Mouse (Mus musculus) heart, adult 8-10 months (tissue): Measurements from ENCODE around the gene Med31. TPM values are rescaled to one million over a fixed set of nuclear protein-coding genes. Genes with fewer than 3 reads are reported as not detected.
"Not testable (repeated sequence)": the region's sequence is repeated elsewhere in the genome, so short reads cannot be mapped to it uniquely, and the experiment has no call there.

Experiments used
- DNase-seq: peaks from one replicate; pipeline ENCODE4 v3.0.0; 2022; ENCODE audit warnings: low spot score
- total RNA-seq, 4 experiments: library from RNA; stranded (reverse); gene quantifications; 2 replicates each; pipeline ENCODE4 v1.2.4; 2022

The Med31 gene
- total RNA-seq, 4 experiments from 2014 or later: 8.8 to 11.5 (median 9.6) TPM

GRCm38 (mm10) chr11:72203440-72203839, 12.0 kb downstream of the Med31 start:
- DNase-seq: no peak

GRCm38 (mm10) chr11:72196506-72196905, 18.9 kb downstream of the Med31 start:
- DNase-seq: no peak

- no peak for DNase-seq
Observed at GRCm38 (mm10) chr11:72194259-72194658, 21.1 kb downstream of the Med31 start.

GRCm38 (mm10) chr11:72190857-72191256, 24.5 kb downstream of the Med31 start:
- no peak for DNase-seq

- DNase-seq: no peak
Observed at GRCm38 (mm10) chr11:72184252-72184651, 31.1 kb downstream of the Med31 start.

- no peak for DNase-seq
Observed at GRCm38 (mm10) chr11:72181136-72181535, 34.3 kb downstream of the Med31 start.

GRCm38 (mm10) chr11:72180556-72180955, 34.8 kb downstream of the Med31 start:
- no peak for DNase-seq

GRCm38 (mm10) chr11:72176553-72176952, 38.8 kb downstream of the Med31 start:
- DNase-seq: no peak

- DNase-seq: no peak
Observed at GRCm38 (mm10) chr11:72175966-72176365, 39.4 kb downstream of the Med31 start.

GRCm38 (mm10) chr11:72174721-72175120, 40.7 kb downstream of the Med31 start:
- no peak for DNase-seq

GRCm38 (mm10) chr11:72173506-72173905, 41.9 kb downstream of the Med31 start:
- no peak for DNase-seq

- DNase-seq: not testable (repeated sequence)
Observed at GRCm38 (mm10) chr11:72171906-72172305, 43.5 kb downstream of the Med31 start.

- no peak for DNase-seq
Observed at GRCm38 (mm10) chr11:72169871-72170270, 45.5 kb downstream of the Med31 start.

GRCm38 (mm10) chr11:72163198-72163597, 52.2 kb downstream of the Med31 start:
- no peak for DNase-seq

Other genes with a start within 250 kb of the Med31 start
- gene Aipl1, start 178.1 kb downstream of the Med31 start, total RNA-seq: under 1 TPM in 1 of 4 experiments, not detected in 3; 0.13 TPM
- 1 to 10 TPM in 1 of 4 experiments, under 1 TPM in 2, not detected in 1; 0.41 to 1.4 (median 0.65) TPM for gene Pimreg, start 173.6 kb downstream of the Med31 start, total RNA-seq
- 1 to 10 TPM; 1.1 to 2.1 (median 1.9) TPM for gene Pitpnm3, start 79.8 kb downstream of the Med31 start, total RNA-seq
- gene Gm43951, start 8.8 kb downstream of the Med31 start, total RNA-seq: under 1 TPM; 0.11 to 0.53 (median 0.24) TPM
- 1 to 10 TPM; 2.5 to 3.9 (median 2.9) TPM for gene 4933427D14Rik, start 8.1 kb downstream of the Med31 start, total RNA-seq
- gene Txndc17, start 8.0 kb downstream of the Med31 start, total RNA-seq: 10 to 100 TPM; 33.8 to 49.9 (median 41.5) TPM
- not detected for gene Slc13a5, start 51.6 kb upstream of the Med31 start, total RNA-seq
- 10 to 100 TPM in 1 of 4 experiments, 1 to 10 TPM in 3; 9.1 to 11.5 (median 9.2) TPM for gene Xaf1, start 86.0 kb upstream of the Med31 start, total RNA-seq
- gene Fbxo39, start 98.9 kb upstream of the Med31 start, total RNA-seq: not detected
- gene Tekt1, start 146.8 kb upstream of the Med31 start, total RNA-seq: under 1 TPM in 1 of 4 experiments, not detected in 3; 0.28 TPM
- gene Smtnl2, start 196.1 kb upstream of the Med31 start, total RNA-seq: 10 to 100 TPM; 13.6 to 18.9 (median 16.5) TPM
- gene Ggt6, start 219.9 kb upstream of the Med31 start, total RNA-seq: under 1 TPM in 2 of 4 experiments, not detected in 2; 0.32 to 0.44 TPM
- 10 to 100 TPM; 42.4 to 49.4 (median 45.9) TPM for gene Mybbp1a, start 225.8 kb upstream of the Med31 start, total RNA-seq